Mouse (Mus musculus) mesoderm, embryonic 11.5 days (tissue): ENCODE results near the gene Psen2.

ENCODE experiments used
- DNase-seq: peaks from one replicate; pipeline ENCODE4 v3.0.0-alpha.2; 2012; ENCODE audit warnings: low read depth, low spot score

The Psen2 gene

GRCm38 (mm10) chr1:180249666-180250440 lies 13.4 kb downstream of the Psen2 start:
- DNase-seq = peak; percentile 61

DNA sequence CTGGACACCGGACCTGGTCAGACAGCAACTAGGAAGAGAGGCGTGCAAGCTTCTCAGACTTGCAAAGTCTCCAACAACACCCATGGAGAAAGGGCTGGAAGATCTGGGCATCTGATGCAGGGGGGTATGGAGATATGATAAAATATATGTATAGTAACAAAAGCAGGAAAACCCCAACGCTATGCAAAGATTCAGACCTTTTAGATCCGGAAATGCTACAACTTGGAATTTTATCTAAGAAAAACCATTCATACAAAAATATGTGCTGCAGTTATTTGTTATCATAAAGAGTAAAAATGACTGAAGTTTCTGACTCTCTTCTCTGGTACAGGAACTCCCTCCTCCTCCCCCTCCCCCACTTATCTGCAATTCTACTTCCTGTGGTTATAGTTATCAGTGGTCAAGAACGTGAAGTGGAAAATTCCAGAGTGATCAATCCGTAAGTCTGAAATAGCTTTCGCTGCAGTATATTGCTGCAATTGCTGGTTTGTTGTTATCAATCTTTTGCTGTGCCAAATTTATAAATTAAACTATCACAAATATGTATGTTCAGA lies 14.6 kb downstream of the Psen2 start:
- DNase-seq = no peak

DNA sequence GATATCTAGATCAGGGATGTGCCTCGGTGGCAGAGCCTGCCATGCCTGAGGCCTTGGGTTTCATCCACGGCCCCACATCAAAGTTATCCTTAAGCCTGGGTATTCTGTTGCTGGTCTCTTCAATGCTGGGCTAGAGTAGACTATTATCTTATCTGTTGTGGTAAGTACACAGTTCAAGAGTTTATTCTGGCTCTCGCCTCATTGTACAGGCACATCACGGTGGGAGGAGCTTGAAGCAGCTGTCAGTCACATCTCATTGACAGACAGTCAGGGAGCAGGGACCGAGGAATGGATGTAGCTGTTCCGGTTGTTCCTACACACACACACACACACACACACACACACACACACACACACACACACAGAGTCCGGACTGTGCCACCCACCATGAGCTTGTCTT lies 15.3 kb downstream of the Psen2 start:
- DNase-seq = no peak

DNA sequence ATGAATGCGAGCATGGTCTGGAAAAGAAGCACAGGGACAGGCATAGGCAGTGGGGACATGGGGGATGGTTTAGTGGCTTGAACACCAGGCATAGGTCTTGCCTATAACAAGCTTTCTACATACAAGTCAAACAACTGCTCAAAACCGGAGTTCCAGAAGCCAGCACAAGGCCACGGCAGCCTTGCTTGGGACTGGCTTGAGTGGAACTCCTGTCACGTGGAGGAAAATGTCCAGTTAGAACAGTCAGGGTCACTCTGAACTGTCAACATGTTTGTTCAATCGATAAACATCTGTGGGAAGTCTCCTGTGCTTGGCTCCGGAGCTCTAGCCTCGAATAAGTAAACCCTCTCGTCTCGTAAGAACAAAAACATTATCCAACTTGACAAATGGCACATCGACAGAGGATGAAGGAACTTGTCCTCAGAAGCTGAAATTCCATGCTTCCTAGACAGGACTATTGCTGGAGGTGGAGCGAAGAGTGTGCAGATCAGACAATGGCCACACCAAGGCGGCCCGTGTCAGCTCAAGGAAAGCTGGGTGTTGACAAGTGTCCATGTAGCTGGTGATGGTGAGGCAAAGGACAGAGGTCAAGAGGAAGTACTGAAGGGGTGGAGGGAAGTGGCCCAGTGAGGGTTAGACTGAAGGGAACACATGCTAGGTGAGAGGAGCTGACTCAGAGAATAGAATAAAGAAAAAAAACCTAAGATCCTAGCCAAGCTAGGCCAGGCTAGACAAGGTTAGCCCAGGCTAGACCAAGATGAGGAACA lies 17.3 kb downstream of the Psen2 start:
- no peak for DNase-seq

- DNase-seq = peak; percentile 28
Measured at GRCm38 (mm10) chr1:180231729-180232128, 31.5 kb downstream of the Psen2 start.

- no peak for DNase-seq
Measured at GRCm38 (mm10) chr1:180230580-180230979, 32.7 kb downstream of the Psen2 start.

DNA sequence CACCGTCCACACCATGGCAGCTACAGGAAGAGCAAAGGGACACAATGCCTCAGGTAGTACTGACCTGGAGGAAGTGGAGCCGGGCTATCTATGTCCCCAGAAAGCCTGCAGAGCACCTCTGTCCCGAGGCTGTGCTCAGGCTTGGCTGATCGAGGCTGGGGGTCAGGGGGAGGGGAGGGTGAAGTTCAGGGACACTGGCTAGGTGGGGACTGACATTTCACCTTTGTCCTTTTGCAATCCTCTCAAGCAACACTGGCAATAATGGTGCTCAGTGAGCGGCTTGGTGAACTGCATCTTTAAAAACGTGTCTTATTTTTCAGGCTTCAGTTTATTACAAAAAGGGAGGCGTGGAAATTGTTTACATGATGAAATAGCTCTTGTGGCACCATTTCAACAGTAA lies 33.3 kb downstream of the Psen2 start:
- no peak for DNase-seq

GRCm38 (mm10) chr1:180228854-180229253 lies 34.4 kb downstream of the Psen2 start:
- DNase-seq = no peak

DNA sequence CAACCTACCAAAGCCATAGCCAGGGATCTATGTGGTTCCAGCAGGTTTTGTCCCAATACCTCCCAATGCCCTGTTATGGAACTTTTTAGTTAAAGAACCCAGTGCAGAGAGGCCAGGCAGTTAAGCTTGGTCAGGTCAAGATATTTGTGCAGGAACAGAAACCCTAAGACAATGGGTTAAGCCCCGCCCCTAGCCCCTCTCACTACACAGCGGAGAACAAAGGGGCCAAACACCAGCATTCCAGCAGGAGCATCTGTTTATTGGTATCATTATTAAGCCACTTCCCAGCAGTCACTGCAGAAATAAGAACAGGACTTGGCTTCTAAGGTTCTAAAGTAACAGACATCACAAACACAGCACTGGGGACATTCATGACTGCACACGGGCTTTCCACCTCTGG lies 36.5 kb downstream of the Psen2 start:
- no peak for DNase-seq

DNA sequence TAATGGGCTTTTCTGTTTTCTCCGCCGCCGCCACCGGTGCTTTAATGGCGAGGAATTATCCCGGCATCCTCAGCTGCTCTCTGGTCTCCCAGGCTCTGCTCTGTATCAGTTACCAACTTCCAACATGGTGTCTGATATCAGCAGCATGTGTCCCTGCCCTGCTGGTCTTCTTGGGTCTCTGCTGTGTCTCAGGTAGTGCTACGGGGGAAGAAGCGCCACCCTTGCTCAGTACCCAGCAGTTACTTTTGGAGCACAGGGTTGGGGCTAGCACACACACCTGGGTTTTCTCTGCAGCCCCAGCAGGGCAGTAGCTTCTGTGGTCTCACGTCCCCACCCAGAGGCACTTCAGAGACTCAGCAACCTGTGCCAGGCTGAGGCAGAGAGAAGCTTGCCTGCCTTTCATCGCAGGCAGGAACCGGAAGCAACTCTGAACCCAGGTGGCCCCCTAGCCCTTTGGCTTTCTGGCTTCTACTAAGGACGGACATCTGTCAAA lies 37.0 kb downstream of the Psen2 start:
- peak; percentile 37 for DNase-seq

GRCm38 (mm10) chr1:180225500-180226220 lies 37.6 kb downstream of the Psen2 start:
- DNase-seq = peak; percentile 51

DNA sequence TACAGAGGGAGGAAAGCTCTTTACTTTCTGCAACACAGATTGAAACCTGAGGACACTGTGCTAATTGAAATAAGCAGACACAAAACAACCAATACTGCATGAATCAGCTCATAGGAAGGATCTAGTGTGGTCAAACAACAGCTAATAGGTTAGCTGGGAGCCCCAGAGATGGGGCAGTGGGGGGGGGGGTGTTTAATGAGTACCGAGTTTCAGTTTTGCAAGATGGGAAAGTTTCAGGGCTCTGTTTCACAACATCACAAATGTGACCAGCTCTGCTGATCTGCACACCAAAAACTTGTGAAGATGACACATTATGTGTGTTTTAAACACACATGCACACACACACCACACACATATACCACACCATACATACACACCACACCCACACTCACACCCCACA lies 41.2 kb downstream of the Psen2 start:
- DNase-seq = no peak

DNA sequence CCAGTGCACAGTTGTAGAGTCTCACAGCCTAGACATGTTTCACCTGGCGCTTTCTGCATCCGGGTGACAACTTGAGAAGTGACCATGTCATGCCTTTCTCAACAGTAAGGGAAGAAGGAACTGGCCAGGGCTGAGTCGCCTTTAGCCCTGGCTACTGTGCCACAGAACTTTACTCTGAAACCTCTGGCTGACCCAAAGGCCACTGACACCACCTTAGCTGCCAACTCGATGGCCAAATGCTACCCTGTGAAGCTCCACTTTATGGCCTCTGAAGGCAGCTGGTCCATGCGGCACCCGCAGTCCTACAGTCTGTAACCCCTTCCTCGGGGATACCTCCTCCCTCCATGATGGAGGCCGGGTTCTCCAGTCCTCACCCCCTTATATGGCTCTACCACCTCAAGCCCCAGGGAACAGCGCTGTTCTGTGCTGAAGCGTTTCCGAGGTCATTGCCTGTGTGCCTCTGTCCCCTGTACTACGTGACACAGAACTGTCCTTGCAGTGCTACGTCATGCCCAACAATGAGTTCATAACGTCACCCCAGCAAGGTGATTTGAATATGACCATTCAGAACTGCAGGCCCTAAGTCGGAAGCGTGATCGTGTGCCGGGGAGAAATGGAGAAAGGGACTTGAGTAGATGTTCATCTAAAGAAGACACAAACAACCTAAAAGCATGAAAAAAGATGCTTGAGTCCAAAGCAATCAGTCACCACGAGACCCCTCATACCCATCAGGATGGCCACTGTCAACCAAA lies 42.3 kb downstream of the Psen2 start:
- no peak for DNase-seq

- DNase-seq = no peak
Measured at GRCm38 (mm10) chr1:180216541-180217276, 46.5 kb downstream of the Psen2 start.

DNA sequence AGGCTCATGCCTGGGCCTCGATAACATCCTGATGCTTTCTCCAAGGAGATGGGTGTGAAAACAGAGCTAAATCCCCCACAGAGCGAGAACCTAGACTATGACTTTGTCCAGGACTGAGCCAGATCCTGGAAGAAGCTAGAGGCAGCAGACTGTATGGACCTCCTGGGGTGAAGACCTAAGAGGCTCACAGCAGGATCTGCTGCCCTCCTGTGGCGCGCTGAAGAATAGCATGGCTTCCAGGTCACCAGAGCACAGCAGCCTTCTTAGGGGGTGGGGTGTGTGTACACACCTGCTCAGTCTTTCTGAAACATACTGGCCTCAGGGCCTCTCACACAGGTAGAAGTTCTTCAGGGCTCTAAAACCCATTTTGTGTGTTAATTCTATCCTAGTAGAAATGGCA lies 48.2 kb downstream of the Psen2 start:
- peak; percentile 78 for DNase-seq

GRCm38 (mm10) chr1:180212911-180213310 lies 50.3 kb downstream of the Psen2 start:
- DNase-seq = no peak

DNA sequence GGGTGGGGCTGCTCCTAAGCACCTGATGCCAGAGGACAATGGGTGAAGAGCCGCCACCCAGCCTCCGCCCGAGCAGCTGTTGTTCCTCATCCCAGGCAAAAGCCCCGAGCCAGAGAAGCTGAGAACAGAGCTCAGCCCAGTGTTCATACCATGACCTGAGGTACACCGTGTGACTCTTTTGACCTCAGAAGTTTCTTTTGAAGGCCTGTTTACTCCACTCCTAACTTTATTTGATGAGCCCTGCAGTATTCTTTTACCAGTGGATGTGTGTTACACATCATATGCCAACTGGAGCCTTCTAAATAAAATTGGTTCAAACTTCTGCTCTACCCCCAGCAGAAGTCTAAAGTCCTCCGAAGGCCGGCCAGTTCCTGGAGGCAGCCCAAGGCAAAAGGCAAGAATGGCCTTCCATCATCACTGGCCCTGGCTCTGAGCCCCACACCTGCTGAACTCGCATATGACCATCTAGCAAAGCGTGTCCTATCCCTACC lies 52.4 kb downstream of the Psen2 start:
- DNase-seq = no peak

DNA sequence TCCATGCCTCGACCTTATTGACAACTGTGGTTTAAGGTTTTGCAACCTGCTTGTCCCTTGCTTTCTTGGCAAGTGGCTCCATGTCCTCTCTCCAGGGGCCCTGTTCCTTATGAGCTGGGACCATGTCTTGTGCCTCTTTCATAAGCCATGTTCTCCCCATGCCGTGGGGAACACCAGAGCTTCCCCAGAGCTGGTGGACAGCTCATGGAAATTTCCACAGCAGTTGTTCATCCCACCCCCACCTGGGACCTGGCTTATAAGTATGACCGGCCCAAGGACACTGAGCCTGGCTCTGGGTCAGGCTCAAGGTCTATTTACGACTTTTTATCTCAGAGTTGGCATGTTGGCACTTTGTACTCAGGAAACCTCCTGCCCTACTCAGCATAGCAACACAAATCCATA lies 53.2 kb downstream of the Psen2 start:
- no peak for DNase-seq

GRCm38 (mm10) chr1:180208370-180208769 lies 54.9 kb downstream of the Psen2 start:
- no peak for DNase-seq

DNA sequence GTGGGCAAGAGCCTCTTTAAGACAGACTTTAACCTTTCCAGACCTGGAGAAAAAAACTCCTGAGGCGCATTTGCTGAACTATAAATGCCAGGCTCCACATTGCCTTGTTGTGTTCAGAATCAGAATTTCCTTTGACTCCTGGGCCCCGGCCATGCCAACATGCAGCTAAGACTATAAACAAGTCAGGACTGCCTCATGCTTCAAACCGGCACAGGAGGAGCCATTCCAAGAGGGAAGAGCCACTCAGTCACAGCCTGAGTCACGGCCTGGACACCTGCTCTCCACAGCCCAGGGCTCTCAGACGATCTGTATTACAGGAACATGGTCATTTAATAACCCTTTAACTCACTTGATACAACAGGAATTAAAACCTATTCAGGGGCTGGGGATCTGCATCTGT lies 62.5 kb downstream of the Psen2 start:
- no peak for DNase-seq
